Mouse (Mus musculus) liver, embryonic 14 days (tissue): Measurements from ENCODE around the gene Zfp760. TPM values are rescaled to one million over a fixed set of nuclear protein-coding genes. Genes with fewer than 3 reads are reported as not detected.

Source experiments
- polyA plus RNA-seq: library from polyadenylated mRNA; depleted of rRNA; stranded (reverse); fragments of >200 nt; gene quantifications from 2 replicates; pipeline ENCODE4 v1.2.3, GENCODE M21; 2012; rRNA removed

The Zfp760 gene
- polyA plus RNA-seq = 4.1 and 4.5 TPM in 2 replicates

DNA sequence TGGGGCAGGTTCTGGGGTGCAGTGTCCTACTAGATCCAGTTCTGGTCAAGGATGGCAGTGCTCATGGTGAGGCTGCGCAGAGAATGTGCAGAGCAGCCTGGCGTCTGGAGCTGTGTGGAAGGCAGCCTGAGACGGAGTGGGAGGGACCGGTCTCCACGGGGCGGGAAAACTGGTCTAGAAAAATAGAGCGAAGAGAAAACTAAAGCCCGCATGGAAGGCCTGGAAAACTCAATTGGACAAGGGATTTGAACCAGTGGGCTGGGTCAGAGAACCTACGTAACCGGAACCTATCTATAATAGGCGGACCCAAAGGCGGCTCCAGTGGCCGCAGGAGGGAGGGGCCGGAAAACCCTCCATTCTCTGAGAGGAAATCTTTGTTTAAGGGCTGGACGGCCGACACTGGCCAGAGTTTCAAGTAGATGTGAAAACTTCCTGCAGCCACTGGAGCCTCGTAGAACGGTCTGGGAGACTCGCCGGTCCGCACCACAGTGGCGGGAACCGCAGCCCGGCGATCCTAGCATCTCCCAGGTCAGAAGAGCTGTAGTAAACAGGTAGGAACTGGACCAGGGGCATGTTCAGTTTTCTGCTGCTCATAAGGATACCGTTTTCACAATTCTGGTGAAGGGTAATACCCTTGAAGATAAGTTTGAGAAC is at the start of gene Zfp760:
Gene Zfp760, plus strand, starts transcription at position 399 of the 654 bp plus-strand sequence.

DNA sequence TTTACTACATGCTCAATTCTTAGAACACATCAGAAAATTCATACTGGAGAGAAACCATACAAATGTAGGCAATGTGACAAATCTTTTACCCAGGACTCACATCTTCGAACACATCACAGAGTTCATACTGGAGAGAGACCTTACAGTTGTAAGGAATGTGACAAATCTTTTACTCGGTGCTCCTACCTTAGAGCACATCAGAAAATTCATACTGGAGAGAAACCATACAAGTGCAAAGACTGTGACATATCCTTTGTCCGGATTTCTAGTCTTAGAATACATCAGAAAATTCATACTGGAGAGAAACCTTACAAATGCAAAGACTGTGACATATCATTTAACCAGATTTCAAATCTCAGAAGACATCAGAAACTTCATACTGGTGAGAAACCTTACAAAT is 16.0 kb upstream of the Zfp760 start, which contains the start of gene Gm10226:
Gene Gm10226, plus strand, starts transcription at position 301 of the 400 bp plus-strand sequence.

DNA sequence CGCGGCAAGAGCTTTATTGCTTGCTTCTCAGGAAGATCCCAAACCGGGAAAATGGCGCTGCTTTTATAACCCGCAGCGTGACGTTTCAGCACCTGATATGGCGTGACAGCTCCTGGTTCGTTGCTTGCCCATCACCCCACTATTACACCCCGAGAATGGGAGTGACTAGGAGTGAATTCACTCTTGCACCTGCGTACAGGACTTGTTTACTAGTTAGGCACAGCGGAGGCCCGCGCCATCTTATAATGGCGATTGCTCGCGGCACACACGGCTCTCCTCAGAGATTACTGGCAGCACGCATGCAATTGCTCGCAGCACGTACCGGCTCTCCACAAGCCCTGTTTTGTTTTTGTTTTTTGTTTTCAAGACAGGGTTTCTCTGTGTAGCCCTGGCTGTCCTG is 23.0 kb downstream of the Zfp760 start, which contains the start of gene Zfp229:
Gene Zfp229, plus strand, starts transcription at position 301 of the 400 bp plus-strand sequence.

Other genes starting within 250 kb of the Zfp760 start
- gene Zfp53, start 218.7 kb upstream of the Zfp760 start, polyA plus RNA-seq = 1.5 and 1.8 TPM in 2 replicates
- gene Zfp52, start 172.2 kb upstream of the Zfp760 start, polyA plus RNA-seq = 0.65 and 0.67 TPM in 2 replicates
- gene Zfp948, start 140.7 kb upstream of the Zfp760 start, polyA plus RNA-seq = 4.3 TPM in 2 replicates
- 0.63 and 0.84 TPM in 2 replicates for gene Zfp983, start 57.1 kb upstream of the Zfp760 start, polyA plus RNA-seq
- gene Gm10226, start 15.9 kb upstream of the Zfp760 start, polyA plus RNA-seq = 2.3 and 4.5 TPM in 2 replicates
- gene Zfp229, start 23.1 kb downstream of the Zfp760 start, polyA plus RNA-seq = 1.4 TPM in 2 replicates
- 0.78 and 0.79 TPM in 2 replicates for gene Zfp820, start 138.0 kb downstream of the Zfp760 start, polyA plus RNA-seq
- 0.58 and 0.63 TPM in 2 replicates for gene Zfp995, start 202.2 kb downstream of the Zfp760 start, polyA plus RNA-seq